In the genomic region with DNA sequence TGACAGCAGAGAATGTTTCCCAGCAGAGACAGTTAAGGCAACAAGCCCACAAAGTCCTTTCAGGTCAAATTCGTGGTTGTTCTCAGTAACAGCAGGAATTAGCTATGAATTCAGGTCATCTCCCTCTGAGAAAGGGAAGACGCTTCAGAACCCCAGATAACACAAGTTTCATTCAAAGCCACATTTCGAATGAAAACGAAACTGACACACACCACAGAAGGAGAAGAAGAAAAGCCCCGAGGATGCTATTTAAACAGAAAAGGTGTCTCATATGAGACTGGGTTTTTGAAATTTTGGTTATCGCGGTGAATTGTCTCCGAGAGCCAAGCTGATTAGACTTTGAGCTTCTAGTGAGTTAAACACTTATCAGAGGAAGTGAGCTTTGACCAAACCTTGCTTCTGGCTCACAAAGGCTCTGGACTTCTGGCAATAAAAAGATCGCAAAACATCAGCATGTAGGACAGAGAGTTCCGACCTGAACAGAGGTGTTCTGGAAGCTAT, we compare ENCODE assay signal across 15 mouse cellular contexts. TPM values are rescaled to one million over a fixed set of nuclear protein-coding genes. Genes with fewer than 3 reads are reported as not detected.
DNase-seq lines count a peak whose midpoint lies in the region; ATAC-seq lines count a peak whose summit lies in the region.
"Had no signal": no experiment of that assay in that cellular context is flagged by ENCODE, and none has a peak within 500 bp of the region (broad histone marks: within the 10 kb centered on the region; RNA-seq: fewer than 3 reads in every experiment).

No protein-coding gene starts in this region.

- H3K4me2 ChIP-seq in kidney, embryonic 15.5 days: no peak overlapping the region
- H3K4me2 ChIP-seq in intestine, embryonic 16.5 days (ENCODE audit: low read depth, low read length): peak overlapping the region; percentile 26; the same call in 1 of the 2 replicates
- H3K4me2 ChIP-seq: forebrain, embryonic 12.5 days; limb, embryonic 15.5 days; midbrain, embryonic 11.5 days had no signal

- H3K27ac ChIP-seq in kidney, embryonic 15.5 days: no peak overlapping the region
- no peak overlapping the region for H3K27ac ChIP-seq in intestine, embryonic 16.5 days (ENCODE audit: low read length)
- H3K27ac ChIP-seq: forebrain, embryonic 12.5 days; limb, embryonic 15.5 days had no signal

- H3K27me3 ChIP-seq in kidney, embryonic 15.5 days: no peaks in the 10 kb centered on the region
- no peaks in the 10 kb centered on the region for H3K27me3 ChIP-seq in intestine, embryonic 16.5 days (replicated peaks; ENCODE audit: control insufficient read depth, insufficient read depth, low read length)
- H3K27me3 ChIP-seq: forebrain, embryonic 12.5 days; limb, embryonic 15.5 days had no signal

- no peak for ATAC-seq in kidney, embryonic 15.5 days (replicated peaks; ENCODE audit: low FRiP score)
- peak; percentile 72 for ATAC-seq in CD4-positive, CD25-positive, alpha-beta regulatory T cell, adult 4 months
- ATAC-seq in intestine, embryonic 16.5 days: peak; percentile 88
- ATAC-seq in megakaryocyte-erythroid progenitor cell, adult 5-6 weeks (replicated peaks; ENCODE audit: low FRiP score, low TSS enrichment, poor library complexity, severe bottlenecking): peak; percentile 64

- no peak overlapping the region for H3K9ac ChIP-seq in kidney, embryonic 15.5 days
- H3K9ac ChIP-seq in intestine, embryonic 16.5 days (ENCODE audit: low read depth, low read length): no peak overlapping the region
- H3K9ac ChIP-seq: forebrain, embryonic 12.5 days; limb, embryonic 15.5 days had no signal

- no peaks in the 10 kb centered on the region for H3K36me3 ChIP-seq in kidney, embryonic 15.5 days
- H3K36me3 ChIP-seq in intestine, embryonic 16.5 days (ENCODE audit: control insufficient read depth, insufficient read depth, low read length): no peaks in the 10 kb centered on the region
- H3K36me3 ChIP-seq: forebrain, embryonic 12.5 days; limb, embryonic 15.5 days had no signal

- no peaks in the 10 kb centered on the region for H3K9me3 ChIP-seq in kidney, embryonic 15.5 days (replicated peaks)
- H3K9me3 ChIP-seq in intestine, embryonic 16.5 days (ENCODE audit: control insufficient read depth, low read length): no peaks in the 10 kb centered on the region
- H3K9me3 ChIP-seq: forebrain, embryonic 12.5 days; limb, embryonic 15.5 days had no signal

- no peaks in the 10 kb centered on the region for H3K4me1 ChIP-seq in kidney, embryonic 15.5 days
- H3K4me1 ChIP-seq in intestine, embryonic 16.5 days (ENCODE audit: control insufficient read depth, insufficient read depth, low read length): no peaks in the 10 kb centered on the region
- H3K4me1 ChIP-seq: forebrain, embryonic 12.5 days; limb, embryonic 15.5 days had no signal

- DNase-seq in kidney, adult 8-10 months: peak; percentile 74 to 76
- DNase-seq in gastrocnemius, postnatal 25 days: no peak
- no peak for DNase-seq in layer of hippocampus, postnatal 25 days (ENCODE audit: extremely low spot score in 1 of 2, low spot score in 1 of 2)
- no peak for DNase-seq in right cerebral cortex, adult 18-20 months
- DNase-seq: cerebellum, adult 9-11 months; gastrocnemius, postnatal 36 days; heart, postnatal 14 days had no signal

- 73% methylated on average over 10 of the region's 10 CpGs for WGBS in kidney, embryonic 15.5 days
- 62% methylated on average over 10 of the region's 10 CpGs for WGBS in intestine, embryonic 16.5 days

- H3K4me3 ChIP-seq in kidney, embryonic 15.5 days (replicated peaks): no peak overlapping the region
- no peak overlapping the region for H3K4me3 ChIP-seq in intestine, embryonic 16.5 days (ENCODE audit: low read length)
- H3K4me3 ChIP-seq: forebrain, embryonic 12.5 days; limb, embryonic 15.5 days had no signal

RNA-seq across cellular contexts. Expression of gene Fh1, which starts 6.3 kb away (rescaled TPM):
- polyA plus RNA-seq in kidney, embryonic 15.5 days (2015; fragmentation: Nextera tagmentation; extraction: Ambion mirVana): 127 and 133 TPM in 2 replicates
- polyA plus RNA-seq in CD4-positive, CD25-positive, alpha-beta regulatory T cell, adult 4 months (2017; shearing (Covaris generic)): 10 to 100 TPM; 55.8 to 66.7 TPM
- 176 TPM in 2 replicates for polyA plus RNA-seq in intestine, embryonic 16.5 days (2015; fragmentation: Nextera tagmentation; extraction: Ambion mirVana)
- 99.2 and 129 TPM in 2 replicates for total RNA-seq in megakaryocyte-erythroid progenitor cell, adult 5-6 weeks (2014; fragmentation: Nextera tagmentation)
- 87.3 and 93.2 TPM in 2 replicates for total RNA-seq in megakaryocyte-erythroid progenitor cell, adult 5-6 weeks (2017)
- 100 to 1,000 TPM; 273 to 299 TPM for total RNA-seq in gastrocnemius, postnatal 25 days (2021)
- 10 to 100 TPM; 76.2 to 76.5 TPM for total RNA-seq in layer of hippocampus, postnatal 25 days (2021)

RNA-seq across cellular contexts. Expression of gene Kmo, which starts 11.6 kb away (rescaled TPM):
- polyA plus RNA-seq in kidney, embryonic 15.5 days (2015; fragmentation: Nextera tagmentation; extraction: Ambion mirVana): 0.25 and 0.37 TPM in 2 replicates
- 1 to 10 TPM in 1 of 2 experiments, under 1 TPM in 1; 0.86 to 1.2 TPM for polyA plus RNA-seq in CD4-positive, CD25-positive, alpha-beta regulatory T cell, adult 4 months (2017; shearing (Covaris generic))
- 0.68 and 0.72 TPM in 2 replicates for polyA plus RNA-seq in intestine, embryonic 16.5 days (2015; fragmentation: Nextera tagmentation; extraction: Ambion mirVana)
- 0.87 and 1.8 TPM in 2 replicates for total RNA-seq in megakaryocyte-erythroid progenitor cell, adult 5-6 weeks (2014; fragmentation: Nextera tagmentation)
- 0.27 and 0.38 TPM in 2 replicates for total RNA-seq in megakaryocyte-erythroid progenitor cell, adult 5-6 weeks (2017)
- total RNA-seq in gastrocnemius, postnatal 25 days (2021): under 1 TPM; 0.26 to 0.27 TPM
- total RNA-seq in layer of hippocampus, postnatal 25 days (2021): not detected
- polyA plus RNA-seq: neural tube, embryonic 14.5 days had no signal

Comparison
In these comparisons a context has a peak if more than half of its experiments do, and no peak if none do; other contexts are left out.
1. DNase-seq: peak in kidney, adult 8-10 months (2 of 2); none in gastrocnemius, postnatal 25 days (single experiment), layer of hippocampus, postnatal 25 days (0 of 2) and right cerebral cortex, adult 18-20 months (single experiment).